Mouse (Mus musculus) heart, embryonic 11.5 days (tissue): ENCODE measurements around the gene Vax2. TPM values are rescaled to one million over a fixed set of nuclear protein-coding genes. Genes with fewer than 3 reads are reported as not detected.

Experiments used
- ATAC-seq: fragments of 200-750 bp; cut with Nextera tagmentation; replicated peaks from 2 replicates; pipeline ENCODE4 v1.8.0; 2017; ENCODE audit warnings: moderate library complexity; ENCODE audit not compliant: insufficient number of reproducible peaks, low FRiP score, low TSS enrichment
- H3K27ac ChIP-seq: fragments of 300-500 bp; sonication (generic); 2 replicates; pipeline ENCODE4 v1.5.1; 2014; ENCODE audit warnings: mild to moderate bottlenecking, low read depth, low read length
- H3K27me3 ChIP-seq: fragments of 300-500 bp; sonication (generic); 2 replicates; pipeline ENCODE4 v1.6.1; 2014; ENCODE audit warnings: mild to moderate bottlenecking, low read length, mixed read lengths; ENCODE audit not compliant: control insufficient read depth, insufficient read depth
- H3K36me3 ChIP-seq: fragments of 300-500 bp; sonication (generic); 2 replicates; pipeline ENCODE4 v1.6.1; 2014; ENCODE audit warnings: mild to moderate bottlenecking, low read length, moderate library complexity, mixed read lengths; ENCODE audit not compliant: control insufficient read depth, insufficient read depth
- H3K4me1 ChIP-seq: fragments of 300-500 bp; sonication (generic); 2 replicates; pipeline ENCODE4 v1.6.1; 2014; ENCODE audit warnings: low read length; ENCODE audit not compliant: control insufficient read depth, insufficient read depth
- H3K4me2 ChIP-seq: fragments of 300-500 bp; sonication (generic); 2 replicates; pipeline ENCODE4 v1.6.1; 2014; ENCODE audit warnings: mild to moderate bottlenecking, moderate library complexity
- H3K4me3 ChIP-seq: fragments of 300-500 bp; sonication (generic); 2 replicates; pipeline ENCODE4 v1.5.1; 2014; ENCODE audit warnings: low read depth, low read length
- H3K9ac ChIP-seq: fragments of 300-500 bp; sonication (generic); 2 replicates; pipeline ENCODE4 v1.6.1; 2014; ENCODE audit warnings: mild to moderate bottlenecking, low read depth, low read length, moderate library complexity
- H3K9me3 ChIP-seq: fragments of 300-500 bp; sonication (generic); replicated peaks from 2 replicates; pipeline ENCODE4 v1.6.1; 2016; ENCODE audit warnings: low read length; ENCODE audit not compliant: control insufficient read depth
- whole genome bisulfite sequencing: fragments of 180-500 bp; shearing (Covaris S2); extraction: QIAGEN DNeasy Blood & Tissue Kit; methylation state at CpG from one replicate; pipeline ENCODE4 v1.1.7; 2014; ENCODE audit not compliant: insufficient replicate concordance; 5-methylcytosine and 5-hydroxymethylcytosine counted together
- polyA plus RNA-seq: library from polyadenylated mRNA; unstranded; fragments of >200 nt; fragmentation: Nextera tagmentation; extraction: Ambion mirVana; gene quantifications from 2 replicates; pipeline ENCODE4 v1.2.1, GENCODE M21; 2014

Vax2 gene
- polyA plus RNA-seq, 1 experiment from 2014 or later: not detected

GRCm38 (mm10) chr6:83695731-83696130 is 15.3 kb upstream of the Vax2 start:
- no peaks in the 10 kb centered on the region for H3K9me3 ChIP-seq
- no peak for ATAC-seq
- H3K4me2 ChIP-seq: no peak overlapping the region
- H3K27ac ChIP-seq: no peak overlapping the region
- no peaks in the 10 kb centered on the region for H3K36me3 ChIP-seq
- H3K4me3 ChIP-seq: no peak overlapping the region
- H3K9ac ChIP-seq: no peak overlapping the region
- H3K4me1 ChIP-seq: no peaks in the 10 kb centered on the region
- H3K27me3 ChIP-seq: peaks cover 95% of the 10 kb centered on the region
- 3% methylated on average over 3 of the region's 3 CpGs for WGBS

GRCm38 (mm10) chr6:83696684-83697083 is 14.4 kb upstream of the Vax2 start:
- no peak for ATAC-seq
- Histone ChIP-seq H3K27me3 (peaks cover 94% of the 10 kb centered on the region), H3K4me1 (no peaks in the 10 kb centered on the region), H3K9ac (no peak overlapping the region), H3K9me3 (no peaks in the 10 kb centered on the region), H3K4me3 (no peak overlapping the region), H3K27ac (no peak overlapping the region), H3K36me3 (no peaks in the 10 kb centered on the region), H3K4me2 (no peak overlapping the region)
- 2% methylated on average over 7 of the region's 7 CpGs for WGBS

- Histone ChIP-seq H3K9ac (no peak overlapping the region), H3K4me2 (no peak overlapping the region), H3K36me3 (no peaks in the 10 kb centered on the region), H3K27ac (no peak overlapping the region), H3K4me1 (peaks cover 5% of the 10 kb centered on the region; the same call in 1 of the 2 replicates), H3K27me3 (peaks cover 94% of the 10 kb centered on the region), H3K4me3 (no peak overlapping the region), H3K9me3 (no peaks in the 10 kb centered on the region)
- ATAC-seq: no peak
- 4% methylated on average over 8 of the region's 8 CpGs for WGBS
Measured at GRCm38 (mm10) chr6:83697932-83698331, 13.1 kb upstream of the Vax2 start.

- Histone ChIP-seq H3K9me3 (no peaks in the 10 kb centered on the region), H3K4me3 (no peak overlapping the region), H3K27ac (no peak overlapping the region), H3K4me2 (no peak overlapping the region), H3K9ac (no peak overlapping the region), H3K27me3 (peaks cover 93% of the 10 kb centered on the region), H3K4me1 (peaks cover 5% of the 10 kb centered on the region; the same call in 1 of the 2 replicates), H3K36me3 (no peaks in the 10 kb centered on the region)
- ATAC-seq: no peak
- WGBS: 3% methylated on average over 5 of the region's 5 CpGs
Measured at GRCm38 (mm10) chr6:83699971-83700370, 11.1 kb upstream of the Vax2 start.

- H3K27ac ChIP-seq: no peak overlapping the region
Measured at GRCm38 (mm10) chr6:83701001-83701400, 10.1 kb upstream of the Vax2 start.

GRCm38 (mm10) chr6:83702146-83702999 is 8.7 kb upstream of the Vax2 start:
- Histone ChIP-seq H3K4me2 (peak overlapping the region; percentile 44), H3K4me3 (peak overlapping the region; percentile 18), H3K9me3 (no peaks in the 10 kb centered on the region), H3K4me1 (peaks cover 5% of the 10 kb centered on the region; the same call in 1 of the 2 replicates), H3K9ac (no peak overlapping the region), H3K27ac (no peak overlapping the region), H3K36me3 (no peaks in the 10 kb centered on the region), H3K27me3 (peaks cover 93% of the 10 kb centered on the region)
- 0 out of 2 replicates have a peak, but pooled peaks have one; percentile 26 for ATAC-seq
- under 1% methylated on average over 53 of the region's 53 CpGs for WGBS

More at GRCm38 (mm10) chr6:83701001-83701400, 10.1 kb upstream of the Vax2 start:
- Histone ChIP-seq H3K36me3 (no peaks in the 10 kb centered on the region), H3K4me3 (no peak overlapping the region), H3K4me1 (peaks cover 5% of the 10 kb centered on the region; the same call in 1 of the 2 replicates), H3K27me3 (peaks cover 93% of the 10 kb centered on the region), H3K4me2 (no peak overlapping the region), H3K9me3 (no peaks in the 10 kb centered on the region), H3K9ac (no peak overlapping the region)
- no peak for ATAC-seq
- 0% methylated on average over 11 of the region's 11 CpGs for WGBS

DNA sequence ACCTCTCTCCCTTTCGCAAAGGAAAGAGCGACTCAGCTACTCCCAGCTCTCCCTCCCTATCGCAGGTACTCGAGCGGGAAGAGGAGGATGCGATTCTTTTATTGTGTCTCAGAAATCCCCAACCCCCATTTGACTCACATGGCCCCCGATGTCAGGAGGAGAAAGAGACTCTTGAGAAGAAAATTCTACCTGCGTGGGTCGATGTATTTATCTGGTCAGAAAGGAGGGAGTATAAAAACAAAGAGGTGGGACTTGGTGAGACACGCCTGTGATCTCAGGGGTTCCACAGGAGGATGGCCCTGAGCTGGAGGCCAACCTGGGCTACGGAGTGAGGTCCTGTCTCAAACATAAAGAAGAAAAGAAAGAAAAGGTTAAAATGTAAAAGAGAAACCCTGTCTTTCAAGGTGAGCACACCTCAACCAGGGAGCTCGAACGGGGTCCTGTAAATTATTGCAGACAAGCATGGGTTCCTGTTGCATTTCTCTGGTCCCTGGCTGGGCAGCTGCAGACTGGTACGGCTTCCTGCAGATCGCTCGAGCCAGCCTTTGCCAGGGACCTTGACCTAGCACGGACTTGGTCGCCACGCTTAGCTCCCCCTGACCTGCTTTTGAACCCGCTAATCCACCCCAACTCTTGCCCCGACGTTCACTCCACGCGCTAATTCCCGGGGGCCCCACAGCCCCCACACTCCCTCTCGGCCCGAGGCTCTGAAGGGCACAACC is 7.9 kb upstream of the Vax2 start:
- no peaks in the 10 kb centered on the region for H3K9me3 ChIP-seq
- no peak for ATAC-seq
- 1% methylated on average over 27 of the region's 27 CpGs for WGBS
- H3K4me3 ChIP-seq: no peak overlapping the region
- no peak overlapping the region for H3K9ac ChIP-seq
- no peaks in the 10 kb centered on the region for H3K36me3 ChIP-seq
- no peak overlapping the region for H3K27ac ChIP-seq
- peaks cover 93% of the 10 kb centered on the region for H3K27me3 ChIP-seq
- no peak overlapping the region for H3K4me2 ChIP-seq
- H3K4me1 ChIP-seq: peaks cover 5% of the 10 kb centered on the region; the same call in 1 of the 2 replicates

- no peak for ATAC-seq
- H3K9ac ChIP-seq: no peak overlapping the region
- H3K27ac ChIP-seq: no peak overlapping the region
Measured at GRCm38 (mm10) chr6:83703722-83704078, 7.4 kb upstream of the Vax2 start.

More at GRCm38 (mm10) chr6:83703722-83704078, 7.4 kb upstream of the Vax2 start:
- Histone ChIP-seq H3K4me2 (no peak overlapping the region), H3K4me3 (no peak overlapping the region), H3K36me3 (no peaks in the 10 kb centered on the region), H3K9me3 (no peaks in the 10 kb centered on the region), H3K27me3 (peaks cover 93% of the 10 kb centered on the region), H3K4me1 (peaks cover 5% of the 10 kb centered on the region; the same call in 1 of the 2 replicates)
- 1% methylated on average over 10 of the region's 10 CpGs for WGBS
